Mouse (Mus musculus) megakaryocyte, adult 5-6 weeks (primary cell): ENCODE measurements around the gene B3galt1. TPM values are rescaled to one million over a fixed set of nuclear protein-coding genes. Genes with fewer than 3 reads are reported as not detected.

ENCODE experiments used
- ATAC-seq: 2 replicates; pipeline ENCODE4 v1.8.0; 2016; ENCODE audit warnings: mild to moderate bottlenecking, inconsistent platforms; ENCODE audit not compliant: poor library complexity, severe bottlenecking
- total RNA-seq, 2 experiments: library from RNA; stranded (forward) in 1 of 2; stranded (reverse) in 1 of 2; fragments of 153-499, 151-499 nt in 1 of 2; fragments of 221-1000, 200-1000 nt in 1 of 2; gene quantifications; 2 replicates each; pipeline versions ENCODE4 v1.2.3 to v1.2.4; 2015 to 2017

B3galt1 gene
- total RNA-seq, 2 experiments from 2014 or later: not detected

- no peak for ATAC-seq
Observed at GRCm38 (mm10) chr2:67677697-67678096, 112.0 kb downstream of the B3galt1 start.

GRCm38 (mm10) chr2:67724249-67724648 lies 158.6 kb downstream of the B3galt1 start:
- no peak for ATAC-seq

- no peak for ATAC-seq
Observed at GRCm38 (mm10) chr2:67730771-67731170, 165.1 kb downstream of the B3galt1 start.

GRCm38 (mm10) chr2:67751585-67751984 lies 185.9 kb downstream of the B3galt1 start:
- no peak for ATAC-seq

GRCm38 (mm10) chr2:67756507-67756906 lies 190.8 kb downstream of the B3galt1 start:
- no peak for ATAC-seq

- ATAC-seq: no peak
Observed at GRCm38 (mm10) chr2:67787536-67787935, 221.9 kb downstream of the B3galt1 start.

- ATAC-seq: no peak
Observed at GRCm38 (mm10) chr2:67797561-67797960, 231.9 kb downstream of the B3galt1 start.

GRCm38 (mm10) chr2:67799981-67800380 lies 234.3 kb downstream of the B3galt1 start:
- no peak for ATAC-seq

- no peak for ATAC-seq
Observed at GRCm38 (mm10) chr2:67816149-67816548, 250.5 kb downstream of the B3galt1 start.

GRCm38 (mm10) chr2:67818014-67818413 lies 252.3 kb downstream of the B3galt1 start:
- no peak for ATAC-seq

GRCm38 (mm10) chr2:67822360-67822759 lies 256.7 kb downstream of the B3galt1 start:
- no peak for ATAC-seq

- ATAC-seq: no peak
Observed at GRCm38 (mm10) chr2:67827697-67828096, 262.0 kb downstream of the B3galt1 start.

- ATAC-seq: no peak
Observed at GRCm38 (mm10) chr2:67829055-67829915, 263.6 kb downstream of the B3galt1 start.

- no peak for ATAC-seq
Observed at GRCm38 (mm10) chr2:67847806-67848205, 282.1 kb downstream of the B3galt1 start.

- ATAC-seq: no peak
Observed at GRCm38 (mm10) chr2:67850725-67851124, 285.1 kb downstream of the B3galt1 start.

GRCm38 (mm10) chr2:67858340-67858739 lies 292.7 kb downstream of the B3galt1 start:
- ATAC-seq: no peak

GRCm38 (mm10) chr2:67859004-67859403 lies 293.3 kb downstream of the B3galt1 start:
- ATAC-seq: no peak

- ATAC-seq: no peak
Observed at GRCm38 (mm10) chr2:67873368-67873767, 307.7 kb downstream of the B3galt1 start.

- no peak for ATAC-seq
Observed at GRCm38 (mm10) chr2:67879836-67880235, 314.2 kb downstream of the B3galt1 start.

- no peak for ATAC-seq
Observed at GRCm38 (mm10) chr2:67881713-67882281, 316.1 kb downstream of the B3galt1 start.

GRCm38 (mm10) chr2:67897956-67898689 lies 332.5 kb downstream of the B3galt1 start:
- no peak for ATAC-seq

GRCm38 (mm10) chr2:67901574-67901973 lies 335.9 kb downstream of the B3galt1 start:
- no peak for ATAC-seq
